Mouse (Mus musculus) cerebellum, adult 2 months (tissue): ENCODE data around the gene Adam6b.

Experiments used
- CTCF ChIP-seq: fragments of 200-500 bp; IDR thresholded peaks from 2 replicates; pipeline ENCODE4 v1.5.1; 2011; ENCODE audit warnings: low read depth, mild to moderate bottlenecking, control low read depth, low read length, moderate library complexity, borderline replicate concordance; ENCODE audit not compliant: insufficient read depth
- POLR2A ChIP-seq: fragments of 200-500 bp; IDR thresholded peaks from 2 replicates; pipeline ENCODE4 v1.6.1; 2011; ENCODE audit warnings: low read length, control low read depth, borderline replicate concordance; ENCODE audit not compliant: insufficient read depth

DNA sequence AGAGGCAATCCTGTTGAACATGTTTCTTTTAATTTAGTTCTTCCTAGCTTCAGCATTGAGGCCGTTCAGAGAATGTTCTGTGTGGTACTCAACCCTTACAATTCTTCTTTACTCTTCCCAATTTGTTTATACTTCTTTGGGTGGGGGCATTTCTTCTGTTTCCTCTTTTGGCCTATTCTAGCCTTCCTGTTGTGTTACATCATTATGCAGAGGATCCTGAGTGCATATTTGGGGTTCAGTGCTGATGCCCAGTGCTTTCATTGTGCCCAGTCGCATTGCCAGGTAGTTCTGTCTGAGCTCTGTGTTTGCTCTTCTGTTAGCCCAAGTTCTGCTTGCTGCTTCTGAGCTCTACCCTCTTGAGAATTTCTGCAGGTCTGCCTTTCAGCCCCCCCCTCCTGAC lies 13.1 kb upstream of the Adam6b start:
- TF ChIP-seq POLR2A (no peak), CTCF (no peak)
